Mouse (Mus musculus) monocyte, adult 5-6 weeks (primary cell): ENCODE data around the gene Edem3. TPM values are rescaled to one million over a fixed set of nuclear protein-coding genes. Genes with fewer than 3 reads are reported as not detected.
"Not testable (repeated sequence)": the region's sequence is repeated elsewhere in the genome, so short reads cannot be mapped to it uniquely, and the experiment has no call there.

Source experiments
- ATAC-seq: fragments of 153-309, 156-312 bp; replicated peaks from 2 replicates; pipeline ENCODE4 v1.8.0; 2017; ENCODE audit warnings: mild to moderate bottlenecking; ENCODE audit not compliant: low TSS enrichment, insufficient number of reproducible peaks, severe bottlenecking, poor library complexity, low FRiP score
- total RNA-seq: library from RNA; stranded (forward); fragments of 200-1000, 200-491, 200-594 nt; gene quantifications from 3 replicates; pipeline ENCODE4 v1.2.3, GENCODE M21; 2017

The Edem3 gene
- total RNA-seq, 1 experiment from 2014 or later: 29.2 TPM

DNA sequence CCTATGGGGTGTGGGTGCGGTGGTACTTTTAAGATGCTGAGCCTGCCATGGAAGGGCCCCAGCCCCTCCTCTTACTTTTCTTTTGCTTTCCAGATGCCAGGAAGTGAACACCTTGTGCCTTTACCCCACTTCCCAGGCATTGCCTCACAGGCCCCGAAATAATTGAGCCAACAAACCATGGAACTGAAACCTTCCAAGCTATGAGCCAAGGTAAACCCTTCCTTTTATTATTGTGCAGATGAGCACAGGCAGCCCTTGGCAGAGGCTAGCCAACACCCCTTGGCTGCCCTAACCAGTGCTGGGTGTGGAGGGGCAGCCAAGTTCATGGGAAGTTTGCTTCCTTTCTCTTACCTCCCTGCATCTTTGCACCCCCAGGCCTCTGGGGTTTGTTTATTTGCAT, 18.0 kb upstream of the Edem3 start:
- no peak for ATAC-seq

DNA sequence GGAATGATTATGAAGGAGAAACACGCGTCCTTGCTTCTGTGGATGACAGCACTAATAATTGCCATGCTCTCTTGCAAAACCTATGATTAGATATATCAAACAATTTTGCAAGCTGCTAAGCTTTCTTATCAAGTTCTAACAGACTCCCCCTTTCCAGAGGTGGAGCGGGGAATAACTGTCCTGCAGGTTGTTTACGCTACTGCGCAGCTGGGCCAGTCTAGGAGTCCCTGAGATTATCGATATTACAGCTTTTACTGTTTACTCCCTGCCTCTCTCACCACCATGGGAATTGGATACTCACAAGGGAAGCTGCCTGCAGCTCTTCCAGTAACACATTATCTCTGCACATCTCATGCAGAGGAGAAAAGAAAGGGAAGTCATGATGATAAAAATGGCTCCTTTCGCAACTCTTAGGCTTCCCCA, 14.0 kb upstream of the Edem3 start:
- no peak for ATAC-seq

DNA sequence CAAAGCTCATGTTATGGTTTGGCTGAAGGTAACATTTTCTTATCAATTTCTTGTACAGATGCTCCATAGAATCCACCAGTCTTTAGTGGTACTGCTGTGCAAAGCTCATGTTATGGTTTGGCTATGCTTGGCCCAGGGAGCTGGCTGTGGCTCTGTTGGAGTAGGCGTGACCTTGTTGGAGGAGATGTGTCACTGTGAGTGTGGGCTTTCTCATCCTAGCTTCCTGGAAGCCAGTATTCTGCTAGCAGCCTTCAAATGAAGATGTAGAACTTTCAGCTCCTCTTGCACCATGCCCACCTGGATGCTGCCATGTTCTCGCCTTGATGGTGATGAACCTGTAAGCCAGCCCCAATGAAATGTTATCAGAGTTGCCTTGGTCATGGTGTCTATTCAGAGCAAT, 5.3 kb upstream of the Edem3 start:
- not testable (repeated sequence) for ATAC-seq

DNA sequence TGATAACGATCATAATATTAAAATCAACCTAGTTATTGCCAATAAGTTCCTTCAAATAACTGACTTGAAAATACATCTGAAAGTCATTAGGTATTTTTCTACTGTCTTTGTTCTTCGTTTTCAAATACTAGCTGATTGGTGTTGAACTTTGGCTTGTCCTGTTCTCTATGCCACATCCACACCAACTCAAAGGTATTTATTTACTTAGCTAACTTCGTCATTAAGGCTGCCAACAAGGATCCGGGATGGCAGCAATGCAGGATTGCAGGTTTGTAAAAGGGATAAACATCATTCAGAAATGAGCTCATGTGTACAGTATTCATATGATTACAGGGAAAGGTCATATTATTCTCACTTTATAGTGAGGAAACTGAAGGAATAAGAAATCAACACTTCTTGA, 2.2 kb upstream of the Edem3 start:
- ATAC-seq: no peak

DNA sequence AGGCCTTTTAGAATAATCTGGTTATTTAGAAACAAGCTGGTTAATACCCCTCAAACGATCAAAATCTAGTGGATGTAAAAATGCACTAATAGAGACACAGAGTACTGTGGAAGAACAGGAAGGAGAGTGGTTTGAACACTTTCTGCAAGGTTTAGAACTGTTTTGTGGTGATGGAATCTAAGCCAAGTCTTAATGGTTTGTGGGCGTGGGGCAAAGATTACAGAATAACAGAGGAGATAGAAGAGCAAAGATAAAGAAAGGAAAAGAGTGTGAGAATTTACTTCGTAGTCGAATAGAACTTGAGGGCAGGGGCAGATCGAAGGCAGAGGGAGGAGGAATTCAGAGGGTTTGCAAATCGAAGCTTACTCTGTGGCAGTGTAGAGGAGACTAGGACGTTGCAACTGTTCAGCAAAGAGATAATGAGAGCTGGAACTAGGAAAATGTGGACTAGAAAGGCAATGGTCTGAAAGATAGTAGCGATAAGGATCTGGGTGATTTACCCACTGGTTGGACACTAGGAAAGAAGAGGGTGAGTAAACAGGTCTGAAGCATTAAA, 1.7 kb upstream of the Edem3 start:
- ATAC-seq: no peak

DNA sequence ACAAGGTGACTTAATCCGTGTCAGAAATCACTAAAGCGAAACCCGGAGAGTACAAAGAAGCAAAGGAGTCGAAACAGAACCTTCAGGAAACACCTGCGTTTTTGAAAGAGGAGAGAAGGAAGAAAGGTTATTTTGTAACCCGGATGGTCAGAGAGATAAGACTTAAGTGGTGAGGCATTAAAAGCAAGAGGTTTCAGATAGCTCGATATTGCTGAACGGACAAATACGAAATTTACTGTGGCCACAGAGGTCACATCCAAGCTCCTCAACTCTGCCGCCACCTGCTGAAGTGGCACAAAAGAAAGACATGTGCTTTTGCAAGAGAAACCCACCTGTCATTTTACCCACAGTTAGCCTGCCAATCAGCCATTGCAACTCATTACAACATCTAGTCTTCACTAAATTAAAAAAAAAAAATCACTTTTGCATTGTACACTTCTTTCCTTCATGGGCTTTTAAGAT, 1.1 kb upstream of the Edem3 start:
- ATAC-seq: no peak

DNA sequence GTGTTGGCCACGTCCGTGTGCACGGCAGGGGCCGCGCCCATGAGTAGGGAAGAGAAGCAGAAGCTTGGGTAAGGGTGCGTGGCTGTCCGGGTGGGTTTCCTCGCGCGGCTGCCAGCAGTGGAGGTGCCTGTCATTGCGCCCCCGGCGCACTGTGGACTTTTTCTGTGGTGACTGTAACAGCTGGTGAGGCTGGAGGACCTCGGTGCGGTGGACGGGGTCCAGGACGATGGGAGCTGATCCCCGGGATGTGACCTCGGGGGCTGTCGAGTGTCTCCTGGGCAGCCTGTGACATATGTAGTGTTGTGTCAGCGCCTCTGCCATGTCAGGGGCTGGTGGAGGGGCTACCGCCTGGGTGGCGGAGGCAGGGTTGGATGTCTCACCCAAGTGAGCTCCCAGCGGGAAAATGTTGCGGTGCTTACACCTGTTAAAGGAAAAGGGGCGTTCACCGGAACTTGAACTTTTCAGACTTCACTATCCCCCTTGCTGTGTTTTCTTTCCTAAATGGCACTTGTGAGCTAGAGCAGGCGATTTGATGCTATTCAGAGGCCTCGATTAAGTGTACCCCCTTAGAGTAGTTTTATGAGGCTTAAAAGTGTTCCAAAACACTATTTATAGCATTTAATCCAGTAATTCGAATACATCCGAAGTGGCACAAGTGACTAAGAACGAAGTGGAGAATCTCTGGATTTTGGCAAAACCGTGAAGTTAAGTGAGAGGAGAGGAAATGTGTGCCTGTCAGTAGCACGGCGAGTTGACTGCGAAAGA, 671 bp downstream of the Edem3 start:
- ATAC-seq: 0 out of 2 replicates have a peak, but pooled peaks have one; percentile 5

DNA sequence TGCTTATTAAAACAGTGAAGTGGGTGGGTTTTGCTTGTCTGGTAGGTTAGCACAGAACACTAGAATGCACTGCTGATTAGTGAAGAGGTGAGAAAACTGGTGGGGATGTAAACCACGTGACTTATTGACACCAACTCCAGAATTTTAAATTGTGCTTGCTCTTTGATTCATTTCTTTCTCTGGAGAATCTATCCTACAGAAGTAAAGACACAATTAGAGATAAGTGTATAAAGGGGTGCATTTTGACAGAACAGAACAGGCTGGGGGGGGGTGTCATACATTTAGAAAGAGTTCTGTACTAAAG, 1.2 kb downstream of the Edem3 start:
- ATAC-seq: no peak

DNA sequence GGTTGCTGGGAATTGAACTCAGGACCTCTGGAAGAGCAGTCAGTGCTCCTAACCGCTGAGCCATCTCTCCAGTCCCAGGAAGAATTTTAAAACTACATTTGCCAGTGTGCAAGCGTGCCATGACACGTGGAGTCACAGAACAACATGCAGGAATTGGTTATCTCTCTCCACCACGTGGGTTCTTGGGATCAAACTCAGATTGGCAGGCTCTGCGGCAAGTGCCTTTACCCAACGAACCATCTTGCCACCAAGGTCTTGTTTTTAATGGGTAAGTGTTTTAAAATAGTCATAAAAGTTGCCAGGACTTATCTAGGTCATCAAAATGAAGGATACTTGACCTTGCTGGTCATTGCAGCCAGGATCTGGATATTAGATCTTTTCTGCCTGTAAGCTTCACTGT, 3.1 kb downstream of the Edem3 start:
- no peak for ATAC-seq

DNA sequence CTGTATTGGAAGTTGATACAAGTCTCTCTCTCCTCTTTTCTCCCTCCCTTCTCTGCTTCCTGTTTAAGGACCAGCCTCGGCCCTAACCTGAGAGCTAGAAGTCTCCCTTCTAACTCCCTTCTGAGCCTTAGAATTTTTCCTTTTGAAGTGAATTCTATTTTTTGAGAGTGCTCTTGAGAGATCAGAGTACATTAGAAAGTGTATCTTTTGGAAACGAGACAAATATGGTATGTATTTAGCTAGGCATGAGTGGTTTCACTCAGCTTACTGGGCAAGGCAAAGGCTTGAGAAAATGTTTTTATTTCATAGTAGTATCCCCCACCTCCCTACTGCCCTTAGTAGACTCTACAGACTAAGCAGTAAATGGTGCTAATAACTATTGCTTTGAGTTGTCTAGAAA, 3.8 kb downstream of the Edem3 start:
- ATAC-seq: no peak

DNA sequence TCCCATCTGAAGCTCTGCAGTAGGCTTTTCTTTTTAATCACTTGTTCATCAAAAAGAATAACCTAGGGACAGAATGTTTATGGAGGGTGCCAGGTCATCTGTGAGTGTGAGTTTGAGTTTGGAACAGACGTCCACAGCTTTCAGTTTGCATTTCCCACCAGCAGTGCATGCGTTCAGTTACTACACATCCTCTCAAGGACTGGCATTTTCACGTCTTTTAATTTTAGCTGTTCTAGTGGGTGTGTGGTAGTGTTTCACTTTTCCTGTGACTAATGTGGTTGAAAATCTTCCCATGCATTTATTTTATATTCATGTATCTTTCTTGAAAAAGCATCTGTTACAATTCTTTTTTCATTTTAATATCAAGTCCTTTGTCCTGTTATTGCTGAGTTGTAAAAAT, 9.1 kb downstream of the Edem3 start:
- ATAC-seq: no peak

DNA sequence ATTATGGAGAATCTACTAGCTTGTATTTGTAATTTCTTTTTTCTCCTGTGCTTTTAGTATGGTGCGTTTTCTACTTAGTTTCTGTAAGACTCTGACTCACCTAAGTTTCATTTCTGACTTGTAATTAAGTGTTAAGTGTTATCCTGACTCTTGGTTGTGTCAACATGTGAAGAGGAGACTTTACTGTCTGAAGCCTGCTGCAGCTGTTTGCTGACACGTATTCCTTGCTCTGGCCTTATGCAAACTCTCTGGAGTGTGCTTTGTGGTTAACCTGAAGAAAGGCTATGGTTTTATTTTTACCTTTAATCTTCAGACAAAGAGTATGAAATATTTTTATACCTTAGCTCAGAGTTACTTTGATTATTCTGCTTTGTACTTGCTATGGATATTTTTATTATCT, 11.0 kb downstream of the Edem3 start:
- no peak for ATAC-seq

DNA sequence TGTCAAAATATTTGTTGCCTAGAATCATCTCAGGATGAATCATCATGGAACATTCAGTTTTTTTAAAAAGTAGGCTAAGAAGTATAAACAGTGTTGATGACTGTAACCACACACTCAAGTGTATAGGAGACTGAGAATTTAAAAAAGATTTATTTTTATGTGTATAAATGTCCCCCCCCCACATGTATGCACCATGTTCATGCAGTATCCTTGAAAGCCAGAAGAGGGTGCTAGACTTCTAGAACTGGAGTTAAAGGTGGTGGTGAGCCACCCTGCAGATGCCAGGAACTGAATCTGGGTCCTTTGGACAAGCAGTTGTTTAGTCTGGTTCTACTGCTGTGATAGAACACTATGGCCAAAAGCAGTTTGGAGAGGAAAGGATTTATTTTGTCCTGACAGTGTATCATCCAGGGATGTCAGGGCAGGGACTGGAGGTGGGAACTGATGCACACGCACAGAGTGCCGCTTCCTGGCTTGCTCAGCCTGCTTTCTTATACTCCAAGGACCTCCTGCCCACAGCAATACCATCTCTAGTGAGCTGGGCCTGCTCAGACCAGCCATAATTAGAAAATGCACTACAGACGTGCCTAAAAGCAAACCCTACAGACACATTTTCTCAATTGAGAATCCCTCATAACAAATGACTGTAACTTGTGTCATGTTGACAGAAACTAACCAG, 11.9 kb downstream of the Edem3 start:
- ATAC-seq: no peak

DNA sequence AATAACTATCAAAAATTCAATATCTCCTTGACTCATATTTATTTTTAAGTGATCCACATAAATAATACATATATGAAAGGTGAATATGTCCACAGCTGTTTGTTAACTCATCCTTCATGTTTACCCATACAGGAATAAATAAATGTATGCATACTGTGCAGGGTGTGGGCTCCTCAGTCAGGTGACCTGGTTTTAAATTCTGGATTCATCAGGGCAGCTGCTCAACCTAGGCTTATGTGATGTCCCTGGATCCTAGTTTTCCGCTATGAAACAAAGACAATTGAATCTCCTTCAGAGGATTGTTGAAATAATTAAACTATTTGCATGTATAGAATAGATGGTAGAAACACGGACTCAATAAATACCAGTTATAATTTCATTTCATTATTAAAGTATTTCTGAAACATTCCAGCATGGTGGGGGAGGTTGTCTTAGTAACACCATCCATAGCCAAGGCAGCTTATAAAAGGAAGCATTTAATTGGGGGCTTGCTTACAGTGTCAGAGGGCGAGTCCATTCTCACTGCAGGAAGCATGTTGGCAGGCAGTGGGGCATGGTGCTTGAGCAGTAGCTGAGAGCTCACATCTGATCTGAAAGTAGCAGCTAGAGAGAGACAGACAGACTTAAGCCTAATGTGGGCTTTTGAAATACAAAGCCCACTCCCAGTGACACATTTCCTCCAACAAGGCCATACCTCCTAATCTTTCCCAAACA, 14.2 kb downstream of the Edem3 start:
- no peak for ATAC-seq

DNA sequence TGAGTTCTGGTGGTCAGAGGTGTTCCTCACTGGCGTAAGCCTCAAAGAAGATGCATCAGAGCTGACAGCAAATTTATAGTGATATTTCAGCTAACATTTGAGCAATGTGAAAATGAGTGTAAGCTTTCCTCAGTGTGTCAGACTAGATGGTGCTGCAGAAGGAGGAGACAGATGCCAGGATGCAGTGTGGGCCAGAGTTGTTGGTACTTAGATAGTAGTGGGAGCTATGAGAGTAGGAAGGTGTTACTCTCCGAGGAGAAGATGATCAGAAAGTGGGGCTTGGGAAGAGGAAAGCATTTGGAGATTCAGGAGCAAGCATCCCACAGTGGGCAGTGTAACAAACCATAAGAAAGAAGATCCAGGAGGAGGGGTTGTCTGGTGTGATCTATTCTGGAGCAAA, 22.4 kb downstream of the Edem3 start:
- ATAC-seq: no peak

DNA sequence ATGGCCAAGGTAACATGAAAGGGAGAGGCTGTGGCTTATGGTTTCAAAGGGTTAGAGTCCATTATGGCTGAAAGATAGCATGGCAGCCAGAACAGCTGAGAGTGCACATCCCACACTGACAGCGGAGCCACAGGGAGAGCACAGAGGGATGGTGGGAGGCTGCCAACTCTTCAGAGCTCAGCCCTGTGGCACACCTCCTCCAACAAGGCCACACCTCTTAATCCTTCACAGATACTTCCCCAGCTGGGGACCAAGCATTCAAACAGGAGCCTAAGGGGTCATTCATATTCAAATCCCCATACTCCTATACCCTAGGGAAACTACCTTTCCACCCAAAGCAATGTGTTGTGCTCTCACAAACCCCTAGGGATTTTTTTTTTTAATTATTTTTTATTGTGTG, 23.4 kb downstream of the Edem3 start:
- ATAC-seq: no peak

DNA sequence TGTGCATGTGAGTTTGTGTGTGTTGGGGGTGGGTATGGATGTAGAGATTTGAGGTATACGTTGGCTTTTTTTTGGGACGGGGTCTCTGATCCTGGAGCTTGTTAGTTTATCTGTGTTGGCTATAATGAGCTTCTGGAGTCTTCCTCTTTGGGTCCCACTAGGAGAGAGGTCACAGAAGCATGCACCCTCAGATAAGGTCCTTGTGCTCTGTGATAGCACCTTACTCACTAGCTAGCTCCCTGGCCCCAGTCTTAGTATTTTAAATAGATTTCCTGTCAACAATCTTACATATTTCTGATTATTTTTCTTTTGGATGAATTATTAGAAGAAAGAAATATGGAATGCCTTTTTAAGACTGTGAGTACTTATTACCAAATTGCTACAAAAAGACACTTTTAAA, 24.1 kb downstream of the Edem3 start:
- ATAC-seq: no peak

DNA sequence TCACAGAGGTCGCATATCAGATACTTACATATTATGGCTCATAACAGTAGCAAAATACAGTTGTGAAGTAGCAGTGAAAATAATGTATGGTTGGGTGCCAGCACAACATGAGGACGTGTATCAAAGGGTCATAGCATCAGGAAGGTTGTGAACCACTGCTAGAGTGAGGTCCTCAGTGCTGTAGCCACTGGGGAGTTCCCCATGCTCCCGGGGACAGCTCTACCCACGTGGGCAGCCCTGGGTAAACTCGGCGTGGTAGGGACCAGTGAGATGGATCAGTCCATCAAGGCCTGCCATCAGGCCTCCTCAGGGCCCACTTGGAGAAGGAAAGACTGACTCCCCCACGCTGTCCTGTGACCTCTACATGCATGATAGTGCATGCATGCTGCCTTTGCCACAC, 26.3 kb downstream of the Edem3 start:
- ATAC-seq: no peak

DNA sequence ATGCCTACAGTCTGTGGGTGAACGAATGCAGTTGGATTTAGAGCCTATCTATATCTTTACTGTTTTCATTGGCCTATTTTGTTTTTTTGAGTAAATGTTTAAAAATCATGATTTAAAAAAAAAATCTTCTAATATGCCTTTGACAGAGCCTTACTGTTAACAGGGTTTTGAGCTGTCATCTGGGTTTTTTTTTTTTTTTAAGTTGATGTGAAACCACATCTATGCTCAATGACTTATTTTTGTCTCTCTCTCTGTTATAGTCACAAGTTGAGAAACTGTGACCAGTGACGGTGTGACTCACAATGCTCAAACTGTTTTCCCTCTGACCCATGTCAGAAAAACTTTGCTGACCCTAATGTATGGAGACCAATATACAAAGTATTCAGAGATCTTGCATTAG, 28.2 kb downstream of the Edem3 start:
- no peak for ATAC-seq

DNA sequence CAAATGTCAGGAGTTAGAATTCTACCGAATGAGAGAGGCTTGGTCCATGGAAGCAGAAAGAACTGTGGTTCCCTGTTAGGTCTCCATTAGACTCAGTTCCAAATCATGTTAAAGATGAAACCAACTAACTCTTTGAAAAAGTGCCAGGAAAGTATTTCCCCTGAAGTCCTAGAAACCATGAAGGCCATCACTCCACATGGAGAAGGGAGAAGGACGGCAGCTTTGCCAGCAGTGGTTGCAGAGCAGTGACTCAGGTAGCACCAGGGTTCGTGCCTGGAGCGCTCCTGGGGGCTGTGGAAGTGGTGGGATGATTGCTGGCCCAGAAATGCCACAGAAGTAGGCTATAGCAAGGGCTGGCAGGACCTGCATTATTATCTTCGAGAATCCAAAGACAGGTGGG, 31.2 kb downstream of the Edem3 start:
- ATAC-seq: no peak
